Mouse (Mus musculus): ENCODE data around the gene Ssh1.

Ssh1 gene

GRCm38 (mm10) chr5:113993487-113994465 lies at the start of gene Ssh1:
Gene Ssh1 (minus strand): TSS chr5:113993894.
- no peak for DNase-seq (ENCODE audit: extremely low spot score, low read depth, low spot score)

GRCm38 (mm10) chr5:114041327-114041930 lies 47.7 kb upstream of the Ssh1 start:
- no peak for DNase-seq (ENCODE audit: extremely low spot score, low read depth, low spot score)

GRCm38 (mm10) chr5:114040911-114041310 lies 47.2 kb upstream of the Ssh1 start:
- DNase-seq (ENCODE audit: extremely low spot score, low read depth, low spot score): no peak

- DNase-seq (ENCODE audit: extremely low spot score, low read depth, low spot score): no peak
Observed at GRCm38 (mm10) chr5:114040508-114040907, 46.8 kb upstream of the Ssh1 start.

GRCm38 (mm10) chr5:114035111-114035510 lies 41.4 kb upstream of the Ssh1 start:
- no peak for DNase-seq (ENCODE audit: extremely low spot score, low read depth, low spot score)

GRCm38 (mm10) chr5:114034393-114034792 lies 40.7 kb upstream of the Ssh1 start:
- DNase-seq (ENCODE audit: extremely low spot score, low read depth, low spot score): no peak

GRCm38 (mm10) chr5:114032161-114032763 lies 38.6 kb upstream of the Ssh1 start:
- DNase-seq (ENCODE audit: extremely low spot score, low read depth, low spot score): no peak

GRCm38 (mm10) chr5:114030652-114031051 lies 37.0 kb upstream of the Ssh1 start:
- DNase-seq (ENCODE audit: extremely low spot score, low read depth, low spot score): no peak

- DNase-seq (ENCODE audit: extremely low spot score, low read depth, low spot score): no peak
Observed at GRCm38 (mm10) chr5:114028111-114028510, 34.4 kb upstream of the Ssh1 start.

- DNase-seq (ENCODE audit: extremely low spot score, low read depth, low spot score): no peak
Observed at GRCm38 (mm10) chr5:114027217-114027944, 33.7 kb upstream of the Ssh1 start.

GRCm38 (mm10) chr5:114024885-114025284 lies 31.2 kb upstream of the Ssh1 start:
- no peak for DNase-seq (ENCODE audit: extremely low spot score, low read depth, low spot score)

- DNase-seq (ENCODE audit: extremely low spot score, low read depth, low spot score): no peak
Observed at GRCm38 (mm10) chr5:114024390-114024789, 30.7 kb upstream of the Ssh1 start.

GRCm38 (mm10) chr5:114015121-114015520 lies 21.4 kb upstream of the Ssh1 start:
- no peak for DNase-seq (ENCODE audit: extremely low spot score, low read depth, low spot score)

- no peak for DNase-seq (ENCODE audit: extremely low spot score, low read depth, low spot score)
Observed at GRCm38 (mm10) chr5:114009049-114009448, 15.4 kb upstream of the Ssh1 start.

- DNase-seq (ENCODE audit: extremely low spot score, low read depth, low spot score): no peak
Observed at GRCm38 (mm10) chr5:114007753-114008453, 14.2 kb upstream of the Ssh1 start.

GRCm38 (mm10) chr5:114006974-114007373 lies 13.3 kb upstream of the Ssh1 start:
- no peak for DNase-seq (ENCODE audit: extremely low spot score, low read depth, low spot score)

GRCm38 (mm10) chr5:114005100-114005499 lies 11.4 kb upstream of the Ssh1 start:
- DNase-seq (ENCODE audit: extremely low spot score, low read depth, low spot score): no peak

GRCm38 (mm10) chr5:114004573-114004972 lies 10.9 kb upstream of the Ssh1 start:
- no peak for DNase-seq (ENCODE audit: extremely low spot score, low read depth, low spot score)

- no peak for DNase-seq (ENCODE audit: extremely low spot score, low read depth, low spot score)
Observed at GRCm38 (mm10) chr5:114003542-114003941, 9.8 kb upstream of the Ssh1 start, which contains the start of gene Dao. Gene Dao (plus strand): TSS chr5:114003703.

GRCm38 (mm10) chr5:113999382-113999781 lies 5.7 kb upstream of the Ssh1 start:
- no peak for DNase-seq (ENCODE audit: extremely low spot score, low read depth, low spot score)

All from hindlimb bud, embryonic 11.5 days (tissue).